Mouse (Mus musculus) ES-E14 (cell line): ENCODE measurements around the gene Chga. TPM values are rescaled to one million over a fixed set of nuclear protein-coding genes. Genes with fewer than 3 reads are reported as not detected.
A peak's percentile ranks its signal among the peaks of the same experiment; 100 is the strongest.

ENCODE experiments used
- DNase-seq: peaks from one replicate; pipeline ENCODE4 v3.0.0-alpha.2; 2013; ENCODE audit warnings: low read depth, low spot score
- H3K27ac ChIP-seq: 2 replicates; pipeline ENCODE4 v1.5.1; 2012; ENCODE audit warnings: low read depth, mild to moderate bottlenecking, low read length, moderate library complexity, mixed read lengths; ENCODE audit not compliant: poor library complexity, insufficient read depth, severe bottlenecking
- H3K36me3 ChIP-seq: 2 replicates; pipeline ENCODE4 v1.6.1; 2012; ENCODE audit warnings: mild to moderate bottlenecking, low read length, moderate library complexity, mixed read lengths; ENCODE audit not compliant: control insufficient read depth, poor library complexity, insufficient read depth, severe bottlenecking
- H3K4me1 ChIP-seq, 2 experiments: fragments of 150-350 bp in 1 of 2; sonication (generic) in 1 of 2; 2 replicates each; pipeline ENCODE4 v1.6.1; 2012; ENCODE audit warnings: low read length in 2 of 2, mild to moderate bottlenecking in 1 of 2, mixed read lengths in 1 of 2; ENCODE audit not compliant: control insufficient read depth in 2 of 2, insufficient read depth in 2 of 2, poor library complexity in 1 of 2
- H3K4me3 ChIP-seq, 2 experiments: fragments of 150-350 bp in 1 of 2; sonication (generic) in 1 of 2; 2 replicates each; pipeline ENCODE4 v1.5.1; 2012; ENCODE audit warnings: low read length in 2 of 2, low read depth in 1 of 2, mild to moderate bottlenecking in 1 of 2, mixed read lengths in 1 of 2; ENCODE audit not compliant: insufficient read depth in 1 of 2, poor library complexity in 1 of 2, severe bottlenecking in 1 of 2
- H3K9ac ChIP-seq: 2 replicates; pipeline ENCODE4 v1.6.1; 2012; ENCODE audit warnings: low read depth, mild to moderate bottlenecking, low read length, mixed read lengths; ENCODE audit not compliant: poor library complexity, insufficient read depth, severe bottlenecking
- H3K9me3 ChIP-seq: fragments of 150-350 bp; sonication (generic); 2 replicates; pipeline ENCODE4 v1.6.1; 2012; ENCODE audit warnings: low read depth, mild to moderate bottlenecking, low read length; ENCODE audit not compliant: control insufficient read depth, insufficient read depth
- CHD2 ChIP-seq: IDR thresholded peaks from 2 replicates; pipeline ENCODE4 v1.6.1; 2014; ENCODE audit warnings: mild to moderate bottlenecking, low read depth, low read length, inconsistent platforms
- HCFC1 ChIP-seq: IDR thresholded peaks from 2 replicates; pipeline ENCODE4 v1.6.1; 2012; ENCODE audit warnings: low read length, inconsistent platforms, borderline replicate concordance; ENCODE audit not compliant: insufficient read depth
- MAFK ChIP-seq: IDR thresholded peaks from 2 replicates; pipeline ENCODE4 v1.6.1; 2014; ENCODE audit warnings: mild to moderate bottlenecking, low read depth, low read length, inconsistent platforms; ENCODE audit not compliant: insufficient read depth
- ZC3H11A ChIP-seq: IDR thresholded peaks from 2 replicates; pipeline ENCODE4 v1.6.1; 2012; ENCODE audit warnings: low read depth, mild to moderate bottlenecking, inconsistent platforms, low read length, borderline replicate concordance
- ZNF384 ChIP-seq: IDR thresholded peaks from 2 replicates; pipeline ENCODE4 v1.6.1; 2012; ENCODE audit warnings: low read depth, low read length, inconsistent platforms
- in situ Hi-C, 2 experiments: fragments of 600-800 bp; cut with MboI; formaldehyde crosslinking; loops; one replicate each; pipeline ENCODE4 v1.15.1; 2025; ENCODE audit warnings: low sequenced_read_pairs in 2 of 2, inconsistent platforms in 1 of 2; ENCODE audit not compliant: unreplicated experiment in 2 of 2
- total RNA-seq: library from RNA; depleted of rRNA; stranded (reverse); fragments of 300-350 nt; gene quantifications from 2 replicates; pipeline ENCODE4 v1.2.3, GENCODE M21; 2012

Gene Chga
- total RNA-seq, 1 experiment: 11.9 TPM

- Histone ChIP-seq H3K4me1 (peaks cover 0 to 3% of the 10 kb centered on the region in 2 experiments; a peak in 1 of 4 replicates), H3K9me3 (no peaks in the 10 kb centered on the region), H3K4me3 (no peak overlapping the region), H3K9ac (no peak overlapping the region), H3K36me3 (peaks cover 59% of the 10 kb centered on the region), H3K27ac (no peak overlapping the region)
- TF ChIP-seq HCFC1 (no peak), CHD2 (no peak), MAFK (no peak), ZNF384 (no peak), ZC3H11A (no peak)
- no peak for DNase-seq
- in situ Hi-C loops: no loop called here
Observed at GRCm38 (mm10) chr12:102570734-102571133, 16.0 kb downstream of the Chga start.

- in situ Hi-C loops: no loop called here
- no peak overlapping the region for H3K9ac ChIP-seq
- no peak overlapping the region for H3K27ac ChIP-seq
- TF ChIP-seq HCFC1 (no peak), ZC3H11A (no peak), ZNF384 (no peak), CHD2 (no peak), MAFK (no peak)
- no peak for DNase-seq
- no peaks in the 10 kb centered on the region for H3K9me3 ChIP-seq
- peaks cover 59% of the 10 kb centered on the region for H3K36me3 ChIP-seq
- H3K4me3 ChIP-seq: no peak overlapping the region
- peaks cover 0 to 3% of the 10 kb centered on the region in 2 experiments; a peak in 1 of 4 replicates for H3K4me1 ChIP-seq
Observed at GRCm38 (mm10) chr12:102571666-102572065, 16.9 kb downstream of the Chga start.

DNA sequence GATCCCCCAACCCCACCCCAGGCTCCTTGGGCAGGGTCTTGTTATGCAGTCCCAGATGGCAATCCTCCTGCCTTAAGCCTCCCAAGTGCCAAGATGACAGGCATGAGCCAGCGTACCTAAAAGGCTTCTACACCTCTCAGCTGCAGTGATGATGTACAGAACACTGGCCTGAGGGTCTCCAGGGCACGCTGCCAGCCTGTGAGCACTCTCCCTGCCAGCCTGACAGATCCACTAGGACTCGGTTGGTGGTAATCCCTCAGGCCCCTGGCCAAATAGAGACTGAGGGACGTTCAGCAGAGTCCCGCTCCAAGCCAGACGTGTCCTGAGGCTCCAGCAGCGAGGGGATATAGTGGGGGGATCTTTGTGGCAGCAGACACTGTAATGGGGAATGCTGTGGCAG, 18.3 kb downstream of the Chga start:
- no peak for DNase-seq
- peaks cover 0 to 3% of the 10 kb centered on the region in 2 experiments; a peak in 1 of 4 replicates for H3K4me1 ChIP-seq
- H3K27ac ChIP-seq: no peak overlapping the region
- H3K4me3 ChIP-seq: no peak overlapping the region
- TF ChIP-seq HCFC1 (no peak), MAFK (no peak), ZC3H11A (no peak), ZNF384 (no peak), CHD2 (no peak)
- peaks cover 69% of the 10 kb centered on the region for H3K36me3 ChIP-seq
- in situ Hi-C loops: no loop called here
- no peak overlapping the region for H3K9ac ChIP-seq
- no peaks in the 10 kb centered on the region for H3K9me3 ChIP-seq

- DNase-seq: no peak
- Histone ChIP-seq H3K9me3 (no peaks in the 10 kb centered on the region), H3K9ac (no peak overlapping the region), H3K36me3 (peaks cover 69% of the 10 kb centered on the region), H3K4me3 (no peak overlapping the region), H3K4me1 (no peaks in the 10 kb centered on the region), H3K27ac (peak overlapping the region; percentile 11; the same call in 1 of the 2 replicates)
- in situ Hi-C loops: no loop called here
- TF ChIP-seq ZNF384: no peak
- TF ChIP-seq ZC3H11A: no peak
- TF ChIP-seq MAFK: no peak
- TF ChIP-seq HCFC1: no peak
- no peak for TF ChIP-seq CHD2
Observed at GRCm38 (mm10) chr12:102575541-102576329, 21.0 kb downstream of the Chga start.
